Mouse (Mus musculus): ENCODE measurements around the gene Traf2.
A peak's percentile ranks its signal among the peaks of the same experiment; 100 is the strongest.

Gene Traf2

GRCm38 (mm10) chr2:25541644-25542367 is 4.9 kb downstream of the Traf2 start:
- no peak for DNase-seq (ENCODE audit: low spot score)

- DNase-seq (ENCODE audit: low spot score), result no peak
Measured at GRCm38 (mm10) chr2:25540541-25540948, 6.2 kb downstream of the Traf2 start.

GRCm38 (mm10) chr2:25536531-25536930 is 10.2 kb downstream of the Traf2 start:
- no peak for DNase-seq (ENCODE audit: low spot score)

- DNase-seq (ENCODE audit: low spot score), result no peak
Measured at GRCm38 (mm10) chr2:25534866-25535182, 11.9 kb downstream of the Traf2 start.

GRCm38 (mm10) chr2:25534178-25534865 is 12.4 kb downstream of the Traf2 start:
- no peak for DNase-seq (ENCODE audit: low spot score)

GRCm38 (mm10) chr2:25533707-25534106 is 13.0 kb downstream of the Traf2 start:
- no peak for DNase-seq (ENCODE audit: low spot score)

- no peak for DNase-seq (ENCODE audit: low spot score)
Measured at GRCm38 (mm10) chr2:25526510-25527302, 20.0 kb downstream of the Traf2 start.

GRCm38 (mm10) chr2:25509912-25510311 is 36.8 kb downstream of the Traf2 start:
- DNase-seq (ENCODE audit: low spot score), result no peak

GRCm38 (mm10) chr2:25506964-25507363 is 39.8 kb downstream of the Traf2 start:
- no peak for DNase-seq (ENCODE audit: low spot score)

- DNase-seq (ENCODE audit: low spot score), result no peak
Measured at GRCm38 (mm10) chr2:25505860-25506259, 40.9 kb downstream of the Traf2 start.

GRCm38 (mm10) chr2:25505000-25505399 is 41.7 kb downstream of the Traf2 start:
- DNase-seq (ENCODE audit: low spot score), result no peak

- DNase-seq (ENCODE audit: low spot score), result no peak
Measured at GRCm38 (mm10) chr2:25504538-25504937, 42.2 kb downstream of the Traf2 start.

GRCm38 (mm10) chr2:25502726-25503125 is 44.0 kb downstream of the Traf2 start:
- DNase-seq (ENCODE audit: low spot score), result no peak

GRCm38 (mm10) chr2:25501593-25502486 is 44.9 kb downstream of the Traf2 start, which contains the start of gene C8g:
C8g (minus strand) TSS chr2:25501719.
- no peak for DNase-seq (ENCODE audit: low spot score)

GRCm38 (mm10) chr2:25500576-25501405 is 45.9 kb downstream of the Traf2 start, which contains the start of gene Fbxw5:
Fbxw5 (plus strand) TSS chr2:25500750.
- DNase-seq (ENCODE audit: low spot score), result peak; percentile 46

- no peak for DNase-seq (ENCODE audit: low spot score)
Measured at GRCm38 (mm10) chr2:25500071-25500575, 46.6 kb downstream of the Traf2 start.

- DNase-seq (ENCODE audit: low spot score), result no peak
Measured at GRCm38 (mm10) chr2:25498622-25499478, 47.9 kb downstream of the Traf2 start.

GRCm38 (mm10) chr2:25497846-25498575 is 48.7 kb downstream of the Traf2 start:
- no peak for DNase-seq (ENCODE audit: low spot score)

- DNase-seq (ENCODE audit: low spot score), result no peak
Measured at GRCm38 (mm10) chr2:25496462-25496861, 50.3 kb downstream of the Traf2 start.
